Mouse (Mus musculus): ENCODE results near the gene Ptpra. TPM values are rescaled to one million over a fixed set of nuclear protein-coding genes. Genes with fewer than 3 reads are reported as not detected.

Gene Ptpra
- total and polyA plus RNA-seq, 3 experiments = 27.8 to 46.0 (median 44.0) TPM

GRCm38 (mm10) chr2:130583902-130584560, 134.0 kb downstream of the Ptpra start:
- H3K79me2 ChIP-seq (replicated peaks; ENCODE audit: control insufficient read depth, insufficient read depth, low read length) = no peaks in the 10 kb centered on the region
- peaks cover 13% of the 10 kb centered on the region for H3K27me3 ChIP-seq (ENCODE audit: control insufficient read depth, insufficient read depth, low read length)
- no peaks in the 10 kb centered on the region for H3K4me1 ChIP-seq (ENCODE audit: control insufficient read depth, insufficient read depth, low read length)
- DNase-seq = peak in 1 of 2 experiments; percentile 21
- no peak overlapping the region for H3K9ac ChIP-seq (ENCODE audit: low read depth, low read length)
- intact Hi-C loops (cut with DNase I) = no loop called here
- no peaks in the 10 kb centered on the region for H3K36me3 ChIP-seq (ENCODE audit: control insufficient read depth, insufficient read depth, low read length)
- H3K4me3 ChIP-seq = no peak overlapping the region
- TF ChIP-seq CTCF (IDR thresholded peaks at IDR 0.05) (no peak), POLR2A (IDR thresholded peaks at IDR 0.05; ENCODE audit: insufficient read depth, low read depth, low read length) (no peak), EP300 (IDR thresholded peaks at IDR 0.05; ENCODE audit: insufficient read depth, low read depth, low read length) (no peak)
- WGBS = 46% methylated on average over 10 of the region's 10 CpGs
- no peak overlapping the region for H3K27ac ChIP-seq

DNA sequence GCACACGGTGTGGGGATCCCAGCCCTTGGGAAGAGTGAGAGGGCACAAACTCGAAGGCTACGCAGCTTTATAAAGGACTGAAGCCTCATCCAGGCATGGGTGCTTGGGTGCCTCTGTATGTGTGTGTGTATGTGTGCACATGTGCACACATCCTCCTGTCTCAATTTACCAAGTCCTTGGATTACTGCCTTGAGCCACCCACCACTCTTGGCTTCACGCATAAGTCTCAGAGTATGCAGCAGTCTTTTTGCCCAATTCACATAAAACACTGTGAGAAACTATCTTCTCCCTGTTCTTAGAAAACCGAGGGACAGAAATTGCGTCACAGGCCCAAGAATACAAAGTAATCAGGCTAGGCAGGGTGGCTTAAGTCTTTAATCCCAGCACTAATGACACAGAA, 135.9 kb downstream of the Ptpra start:
- no peak overlapping the region for H3K4me3 ChIP-seq
- intact Hi-C loops (cut with DNase I) = no loop called here
- no peak overlapping the region for H3K27ac ChIP-seq
- no peak for TF ChIP-seq POLR2A (IDR thresholded peaks at IDR 0.05; ENCODE audit: insufficient read depth, low read depth, low read length)
- TF ChIP-seq CTCF (IDR thresholded peaks at IDR 0.05) = no peak
- TF ChIP-seq EP300 (IDR thresholded peaks at IDR 0.05; ENCODE audit: insufficient read depth, low read depth, low read length) = no peak
- no peaks in the 10 kb centered on the region for H3K79me2 ChIP-seq (replicated peaks; ENCODE audit: control insufficient read depth, insufficient read depth, low read length)
- no peaks in the 10 kb centered on the region for H3K36me3 ChIP-seq (ENCODE audit: control insufficient read depth, insufficient read depth, low read length)
- H3K27me3 ChIP-seq (ENCODE audit: control insufficient read depth, insufficient read depth, low read length) = peaks cover 1% of the 10 kb centered on the region; the same call in 1 of the 2 replicates
- no peak overlapping the region for H3K9ac ChIP-seq (ENCODE audit: low read depth, low read length)
- 85% methylated on average over 6 of the region's 6 CpGs for WGBS
- DNase-seq = no peak
- peaks cover 2% of the 10 kb centered on the region; the same call in 1 of the 2 replicates for H3K4me1 ChIP-seq (ENCODE audit: control insufficient read depth, insufficient read depth, low read length)

DNA sequence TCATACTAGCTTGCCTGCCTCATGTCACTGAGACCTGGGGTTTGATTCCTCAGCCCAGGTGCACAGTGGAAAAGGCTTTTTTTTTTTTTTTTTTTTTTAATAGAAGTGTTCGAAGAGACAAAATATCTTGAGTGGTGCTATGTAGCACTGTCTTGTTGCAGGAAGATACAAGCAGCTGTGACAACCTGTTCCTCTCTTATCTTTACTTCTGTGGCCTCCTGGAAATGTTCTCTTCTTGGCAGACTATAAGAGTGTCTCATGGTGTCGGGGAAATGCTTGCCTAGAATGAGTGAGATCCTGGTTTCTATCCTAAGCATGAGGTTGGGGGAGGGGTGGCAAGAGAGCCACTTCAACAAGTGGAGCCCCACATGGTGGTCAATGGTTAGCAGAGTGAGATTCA, 138.3 kb downstream of the Ptpra start:
- Histone ChIP-seq H3K4me3 (no peak overlapping the region), H3K79me2 (replicated peaks; ENCODE audit: control insufficient read depth, insufficient read depth, low read length) (no peaks in the 10 kb centered on the region), H3K4me1 (ENCODE audit: control insufficient read depth, insufficient read depth, low read length) (peaks cover 2% of the 10 kb centered on the region; the same call in 1 of the 2 replicates), H3K9ac (ENCODE audit: low read depth, low read length) (no peak overlapping the region), H3K36me3 (ENCODE audit: control insufficient read depth, insufficient read depth, low read length) (no peaks in the 10 kb centered on the region), H3K27me3 (ENCODE audit: control insufficient read depth, insufficient read depth, low read length) (no peaks in the 10 kb centered on the region), H3K27ac (no peak overlapping the region)
- TF ChIP-seq EP300 (IDR thresholded peaks at IDR 0.05; ENCODE audit: insufficient read depth, low read depth, low read length) (no peak), CTCF (IDR thresholded peaks at IDR 0.05) (no peak), POLR2A (IDR thresholded peaks at IDR 0.05; ENCODE audit: insufficient read depth, low read depth, low read length) (no peak)
- WGBS = 50% methylated on average over 2 of the region's 2 CpGs
- DNase-seq = no peak
- intact Hi-C loops (cut with DNase I) = no loop called here

DNA sequence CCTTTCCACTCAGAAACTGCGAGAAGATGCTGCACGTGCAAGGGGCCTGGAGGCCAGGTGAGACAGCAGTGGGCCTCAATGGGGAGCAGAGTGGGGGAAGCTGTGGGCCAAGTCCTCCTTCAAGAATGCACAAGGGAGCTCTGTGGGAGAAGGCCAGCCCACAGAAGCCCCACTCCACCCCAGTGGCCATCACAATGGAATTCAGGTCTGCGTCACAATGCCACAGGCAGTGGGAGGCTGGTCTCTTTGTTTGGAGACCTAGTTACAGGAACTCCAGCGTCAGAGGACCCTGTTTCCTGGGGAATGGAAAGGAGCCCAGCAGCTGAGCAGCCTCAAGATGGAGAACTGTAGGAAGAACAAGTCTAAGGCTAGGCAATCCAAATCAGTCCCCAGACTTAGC, 139.1 kb downstream of the Ptpra start:
- Histone ChIP-seq H3K27ac (peak overlapping the region; percentile 54), H3K79me2 (replicated peaks; ENCODE audit: control insufficient read depth, insufficient read depth, low read length) (no peaks in the 10 kb centered on the region), H3K9ac (ENCODE audit: low read depth, low read length) (no peak overlapping the region), H3K27me3 (ENCODE audit: control insufficient read depth, insufficient read depth, low read length) (no peaks in the 10 kb centered on the region), H3K36me3 (ENCODE audit: control insufficient read depth, insufficient read depth, low read length) (no peaks in the 10 kb centered on the region), H3K4me3 (no peak overlapping the region), H3K4me1 (ENCODE audit: control insufficient read depth, insufficient read depth, low read length) (peaks cover 2% of the 10 kb centered on the region; the same call in 1 of the 2 replicates)
- no peak for DNase-seq
- WGBS = 71% methylated on average over 4 of the region's 4 CpGs
- TF ChIP-seq CTCF (IDR thresholded peaks at IDR 0.05) = no peak
- no peak for TF ChIP-seq EP300 (IDR thresholded peaks at IDR 0.05; ENCODE audit: insufficient read depth, low read depth, low read length)
- TF ChIP-seq POLR2A (IDR thresholded peaks at IDR 0.05; ENCODE audit: insufficient read depth, low read depth, low read length) = no peak
- intact Hi-C loops (cut with DNase I) = no loop called here

GRCm38 (mm10) chr2:130589761-130590160, 139.7 kb downstream of the Ptpra start:
- DNase-seq = no peak
- Histone ChIP-seq H3K9ac (ENCODE audit: low read depth, low read length) (no peak overlapping the region), H3K4me1 (ENCODE audit: control insufficient read depth, insufficient read depth, low read length) (peaks cover 2% of the 10 kb centered on the region; the same call in 1 of the 2 replicates), H3K36me3 (ENCODE audit: control insufficient read depth, insufficient read depth, low read length) (no peaks in the 10 kb centered on the region), H3K27me3 (ENCODE audit: control insufficient read depth, insufficient read depth, low read length) (no peaks in the 10 kb centered on the region), H3K79me2 (replicated peaks; ENCODE audit: control insufficient read depth, insufficient read depth, low read length) (no peaks in the 10 kb centered on the region), H3K4me3 (no peak overlapping the region), H3K27ac (peak overlapping the region; percentile 54)
- intact Hi-C loops (cut with DNase I) = no loop called here
- WGBS = 74% methylated on average over 2 of the region's 2 CpGs
- TF ChIP-seq CTCF (IDR thresholded peaks at IDR 0.05) (no peak), EP300 (IDR thresholded peaks at IDR 0.05; ENCODE audit: insufficient read depth, low read depth, low read length) (no peak), POLR2A (IDR thresholded peaks at IDR 0.05; ENCODE audit: insufficient read depth, low read depth, low read length) (no peak)

DNA sequence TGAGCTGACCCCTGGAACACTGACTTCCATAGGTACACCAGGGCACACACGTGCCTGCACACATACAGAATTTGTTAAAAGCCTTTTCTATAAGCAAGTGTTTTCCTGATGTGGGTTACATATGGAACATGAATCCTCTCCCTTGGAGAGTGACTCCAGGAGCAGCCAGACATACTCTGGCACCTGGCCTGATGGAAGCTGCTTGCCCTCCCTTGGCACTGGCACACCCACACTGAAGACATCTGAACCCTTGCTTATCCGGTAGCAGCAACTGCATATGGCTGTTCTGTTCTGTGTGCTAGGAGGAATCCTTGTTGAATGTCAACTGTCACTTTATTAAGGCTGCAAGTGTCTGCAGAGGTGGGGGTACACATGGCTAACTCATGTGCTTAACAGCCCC, 140.9 kb downstream of the Ptpra start:
- H3K27ac ChIP-seq = no peak overlapping the region
- H3K4me1 ChIP-seq (ENCODE audit: control insufficient read depth, insufficient read depth, low read length) = peaks cover 2% of the 10 kb centered on the region; the same call in 1 of the 2 replicates
- WGBS = 88% methylated on average over 2 of the region's 2 CpGs
- intact Hi-C loops (cut with DNase I) = no loop called here
- no peaks in the 10 kb centered on the region for H3K79me2 ChIP-seq (replicated peaks; ENCODE audit: control insufficient read depth, insufficient read depth, low read length)
- H3K27me3 ChIP-seq (ENCODE audit: control insufficient read depth, insufficient read depth, low read length) = no peaks in the 10 kb centered on the region
- DNase-seq = no peak
- TF ChIP-seq POLR2A (IDR thresholded peaks at IDR 0.05; ENCODE audit: insufficient read depth, low read depth, low read length) = no peak
- no peak for TF ChIP-seq CTCF (IDR thresholded peaks at IDR 0.05)
- no peak for TF ChIP-seq EP300 (IDR thresholded peaks at IDR 0.05; ENCODE audit: insufficient read depth, low read depth, low read length)
- no peak overlapping the region for H3K9ac ChIP-seq (ENCODE audit: low read depth, low read length)
- no peak overlapping the region for H3K4me3 ChIP-seq
- H3K36me3 ChIP-seq (ENCODE audit: control insufficient read depth, insufficient read depth, low read length) = no peaks in the 10 kb centered on the region
